Mouse (Mus musculus) urinary bladder, postnatal 25 days (tissue): ENCODE data around the gene Adcy9.

ENCODE experiments used
- DNase-seq: peaks from one replicate; pipeline ENCODE4 v3.0.0; 2022; ENCODE audit warnings: low spot score

Gene Adcy9

GRCm38 (mm10) chr16:4318001-4318526 is 102.2 kb downstream of the Adcy9 start:
- no peak for DNase-seq

GRCm38 (mm10) chr16:4316094-4316474 is 104.2 kb downstream of the Adcy9 start:
- DNase-seq = peak; percentile 61

- no peak for DNase-seq
Measured at GRCm38 (mm10) chr16:4315352-4316093, 104.8 kb downstream of the Adcy9 start.

GRCm38 (mm10) chr16:4314891-4315290 is 105.4 kb downstream of the Adcy9 start:
- no peak for DNase-seq

- DNase-seq = no peak
Measured at GRCm38 (mm10) chr16:4312018-4312417, 108.3 kb downstream of the Adcy9 start.

- DNase-seq = no peak
Measured at GRCm38 (mm10) chr16:4311608-4312007, 108.7 kb downstream of the Adcy9 start.

GRCm38 (mm10) chr16:4307795-4308194 is 112.5 kb downstream of the Adcy9 start:
- no peak for DNase-seq

- no peak for DNase-seq
Measured at GRCm38 (mm10) chr16:4304176-4304922, 115.9 kb downstream of the Adcy9 start.

GRCm38 (mm10) chr16:4303554-4303953 is 116.7 kb downstream of the Adcy9 start:
- no peak for DNase-seq

GRCm38 (mm10) chr16:4300280-4300679 is 120.0 kb downstream of the Adcy9 start:
- no peak for DNase-seq

- no peak for DNase-seq
Measured at GRCm38 (mm10) chr16:4293259-4293658, 127.0 kb downstream of the Adcy9 start.

- no peak for DNase-seq
Measured at GRCm38 (mm10) chr16:4289507-4289906, 130.8 kb downstream of the Adcy9 start.

GRCm38 (mm10) chr16:4286593-4286992 is 133.7 kb downstream of the Adcy9 start:
- no peak for DNase-seq

GRCm38 (mm10) chr16:4285257-4285656 is 135.0 kb downstream of the Adcy9 start:
- peak; percentile 12 for DNase-seq

GRCm38 (mm10) chr16:4283267-4283851 is 136.9 kb downstream of the Adcy9 start:
- DNase-seq = no peak

- no peak for DNase-seq
Measured at GRCm38 (mm10) chr16:4281470-4281869, 138.8 kb downstream of the Adcy9 start.

- no peak for DNase-seq
Measured at GRCm38 (mm10) chr16:4280949-4281348, 139.3 kb downstream of the Adcy9 start.

GRCm38 (mm10) chr16:4279601-4280000 is 140.7 kb downstream of the Adcy9 start:
- no peak for DNase-seq

- DNase-seq = no peak
Measured at GRCm38 (mm10) chr16:4276621-4277020, 143.7 kb downstream of the Adcy9 start.

- DNase-seq = no peak
Measured at GRCm38 (mm10) chr16:4276151-4276550, 144.1 kb downstream of the Adcy9 start.

- DNase-seq = peak; percentile 64
Measured at GRCm38 (mm10) chr16:4273702-4274476, 146.4 kb downstream of the Adcy9 start.

- DNase-seq = no peak
Measured at GRCm38 (mm10) chr16:4272254-4272653, 148.0 kb downstream of the Adcy9 start.
